ENCODE assay signal across 9 mouse cellular contexts in genomic region chr12:16828505-16828904, GRCm38 (mm10). TPM values are rescaled to one million over a fixed set of nuclear protein-coding genes. Genes with fewer than 3 reads are reported as not detected.
DNase-seq lines count a peak whose midpoint lies in the region; ATAC-seq lines count a peak whose summit lies in the region.
"Had no signal": no experiment of that assay in that cellular context is flagged by ENCODE, and none has a peak within 500 bp of the region (broad histone marks: within the 10 kb centered on the region; RNA-seq: fewer than 3 reads in every experiment).

No protein-coding gene starts in this region.

- H3K4me1 ChIP-seq in heart, embryonic 12.5 days (replicated peaks), result peaks cover 8% of the 10 kb centered on the region; the same call in 1 of the 2 replicates
- H3K4me1 ChIP-seq in midbrain, embryonic 13.5 days (replicated peaks), result no peaks in the 10 kb centered on the region
- 0 out of 2 replicates have a peak, but pooled peaks cover 4% of the 10 kb centered on the region for H3K4me1 ChIP-seq in forebrain, embryonic 10.5 days

- intact Hi-C loops in left cerebral cortex, postnatal 4 days (cut with DNase I), result no loop called here

- WGBS in heart, embryonic 12.5 days, result 28% methylated on average over 6 of the region's 6 CpGs
- WGBS in midbrain, embryonic 13.5 days, result 81% methylated on average over 6 of the region's 6 CpGs
- 93% methylated on average over 6 of the region's 6 CpGs for WGBS in forebrain, embryonic 10.5 days

- H3K9me3 ChIP-seq in heart, embryonic 12.5 days (replicated peaks), result no peaks in the 10 kb centered on the region
- no peaks in the 10 kb centered on the region for H3K9me3 ChIP-seq in midbrain, embryonic 13.5 days
- H3K9me3 ChIP-seq in forebrain, embryonic 10.5 days, result no peaks in the 10 kb centered on the region

- H3K27me3 ChIP-seq in heart, embryonic 12.5 days (replicated peaks), result no peaks in the 10 kb centered on the region
- no peaks in the 10 kb centered on the region for H3K27me3 ChIP-seq in midbrain, embryonic 13.5 days
- no peaks in the 10 kb centered on the region for H3K27me3 ChIP-seq in forebrain, embryonic 10.5 days (ENCODE audit: poor library complexity, severe bottlenecking)

- ATAC-seq in heart, embryonic 12.5 days (ENCODE audit: insufficient number of reproducible peaks, low FRiP score), result peak; percentile 56; the same call in 1 of the 2 replicates
- 0 out of 2 replicates have a peak, but pooled peaks have one; percentile 25 for ATAC-seq in neutrophil, adult 5-6 weeks (ENCODE audit: extremely low read depth, insufficient number of reproducible peaks, low FRiP score, poor library complexity, severe bottlenecking)
- ATAC-seq in midbrain, embryonic 13.5 days, result no peak

- DNase-seq in left cerebral cortex, adult 11 months (ENCODE audit: low spot score), result peak; percentile 29
- no peak for DNase-seq in left cerebral cortex, postnatal 4 days
- DNase-seq in adrenal gland, adult 18-20 months (ENCODE audit: low spot score in 2 of 2), result peak; percentile 59 to 62
- peak; percentile 26 to 75 for DNase-seq in layer of hippocampus, adult 18-20 months (ENCODE audit: low spot score in 2 of 2)
- DNase-seq in forebrain, embryonic 10.5 days (ENCODE audit: extremely low spot score, low spot score), result no peak

- no peak overlapping the region for H3K27ac ChIP-seq in heart, embryonic 12.5 days (ENCODE audit: poor library complexity, severe bottlenecking)
- H3K27ac ChIP-seq in midbrain, embryonic 13.5 days, result no peak overlapping the region
- no peak overlapping the region for H3K27ac ChIP-seq in forebrain, embryonic 10.5 days

- H3K4me3 ChIP-seq in heart, embryonic 12.5 days, result no peak overlapping the region
- no peak overlapping the region for H3K4me3 ChIP-seq in midbrain, embryonic 13.5 days (replicated peaks)
- no peak overlapping the region for H3K4me3 ChIP-seq in forebrain, embryonic 10.5 days
- H3K4me3 ChIP-seq: myocyte had no signal

- no peak overlapping the region for H3K4me2 ChIP-seq in heart, embryonic 12.5 days
- no peak overlapping the region for H3K4me2 ChIP-seq in midbrain, embryonic 13.5 days (replicated peaks)

- H3K9ac ChIP-seq in heart, embryonic 12.5 days, result no peak overlapping the region
- H3K9ac ChIP-seq in midbrain, embryonic 13.5 days (replicated peaks), result no peak overlapping the region

- H3K36me3 ChIP-seq in heart, embryonic 12.5 days, result peaks cover 29% of the 10 kb centered on the region
- H3K36me3 ChIP-seq in midbrain, embryonic 13.5 days, result peaks cover 61% of the 10 kb centered on the region
- peaks cover 69% of the 10 kb centered on the region for H3K36me3 ChIP-seq in forebrain, embryonic 10.5 days (replicated peaks)

RNA-seq across cellular contexts. Expression of gene E2f6, which starts 17.7 kb away (rescaled TPM):
- 10 to 100 TPM; 19.2 to 21.9 TPM for total RNA-seq in left cerebral cortex, postnatal 4 days (2021)
- total RNA-seq in adrenal gland, adult 18-20 months (2021), result 10 to 100 TPM; 39.5 to 41.5 TPM
- polyA plus RNA-seq in heart, embryonic 12.5 days (2016; fragmentation: Nextera tagmentation; extraction: Ambion mirVana), result 62.7 and 63.4 TPM in 2 replicates
- 10 to 100 TPM; 35.2 to 37.1 TPM for total RNA-seq in layer of hippocampus, adult 18-20 months (2021)
- 5.8 and 7.3 TPM in 2 replicates for total RNA-seq in neutrophil, adult 5-6 weeks (2017)
- 46.7 and 49.5 TPM in 2 replicates for polyA plus RNA-seq in midbrain, embryonic 13.5 days (2015; fragmentation: Nextera tagmentation; extraction: Ambion mirVana)
- polyA plus RNA-seq in forebrain, embryonic 10.5 days (2016; fragmentation: Nextera tagmentation; extraction: Ambion mirVana), result 63.0 and 67.6 TPM in 2 replicates

RNA-seq across cellular contexts. Expression of gene Greb1, which starts 27.8 kb away (rescaled TPM):
- under 1 TPM; 0.84 to 0.97 TPM for total RNA-seq in left cerebral cortex, postnatal 4 days (2021)
- 10 to 100 TPM; 43.7 to 54.7 TPM for total RNA-seq in adrenal gland, adult 18-20 months (2021)
- 1.7 and 3.7 TPM in 2 replicates for polyA plus RNA-seq in heart, embryonic 12.5 days (2016; fragmentation: Nextera tagmentation; extraction: Ambion mirVana)
- total RNA-seq in layer of hippocampus, adult 18-20 months (2021), result under 1 TPM; 0.28 to 0.72 TPM
- total RNA-seq in neutrophil, adult 5-6 weeks (2017), result not detected in 2 replicates
- 2.7 and 3.1 TPM in 2 replicates for polyA plus RNA-seq in midbrain, embryonic 13.5 days (2015; fragmentation: Nextera tagmentation; extraction: Ambion mirVana)
- 12.9 and 14.6 TPM in 2 replicates for polyA plus RNA-seq in forebrain, embryonic 10.5 days (2016; fragmentation: Nextera tagmentation; extraction: Ambion mirVana)

Comparison
In these comparisons a context has a peak if more than half of its experiments do, and no peak if none do; other contexts are left out.
1. DNase-seq: peak in left cerebral cortex, adult 11 months (single experiment), adrenal gland, adult 18-20 months (2 of 2) and layer of hippocampus, adult 18-20 months (2 of 2); none in left cerebral cortex, postnatal 4 days (single experiment) and forebrain, embryonic 10.5 days (single experiment).
2. RNA of gene Greb1, which starts 27.8 kb away (total RNA-seq): 43.7 to 54.7 TPM in adrenal gland, adult 18-20 months; 0.84 to 0.97 TPM in left cerebral cortex, postnatal 4 days, 0.28 to 0.72 TPM in layer of hippocampus, adult 18-20 months and not detected in neutrophil, adult 5-6 weeks; every median in the first group is over 10 times any median in the second.